ENCODE assay signal across 8 mouse cellular contexts in the genomic region with DNA sequence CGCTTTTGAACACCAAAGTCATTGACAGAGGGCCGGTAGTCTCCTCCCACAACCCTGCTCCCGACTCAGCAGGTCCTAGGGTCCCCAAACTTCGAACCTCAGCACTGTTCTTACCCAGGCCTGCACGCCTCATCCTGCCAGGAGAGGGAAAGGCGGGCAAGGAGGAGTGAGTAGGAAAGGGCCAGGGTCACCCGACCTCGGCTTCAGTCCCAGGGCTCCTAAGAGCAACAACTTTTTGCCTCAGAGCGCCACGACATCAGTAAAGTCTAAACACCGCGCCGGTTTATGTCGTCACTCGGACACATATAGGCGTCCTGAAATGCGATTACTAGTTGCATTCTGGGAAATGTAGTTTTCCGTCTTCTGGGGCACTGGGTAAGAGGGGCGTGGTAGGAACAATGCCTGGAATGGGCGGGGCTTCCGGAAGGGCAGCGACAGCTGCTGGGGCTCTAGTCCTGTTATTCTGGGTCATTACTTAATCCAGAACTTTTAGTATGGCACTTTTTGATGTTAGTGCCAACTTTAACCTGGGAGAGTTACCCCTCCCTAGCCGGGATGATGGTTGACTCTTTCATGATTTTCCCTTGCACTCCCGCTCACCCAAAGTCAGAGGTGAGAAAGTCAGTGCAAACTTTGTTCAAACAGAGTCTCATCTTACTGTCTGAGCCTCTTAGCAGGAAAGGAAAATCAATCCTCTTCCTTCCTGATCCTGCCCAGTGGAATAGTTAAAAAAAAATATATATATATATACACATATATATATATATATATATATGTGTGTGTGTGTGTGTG. TPM values are rescaled to one million over a fixed set of nuclear protein-coding genes. Genes with fewer than 3 reads are reported as not detected.
DNase-seq lines count a peak whose midpoint lies in the region; ATAC-seq and TF ChIP-seq lines count a peak whose summit lies in the region.

TSS of gene Bet1 (minus strand) at position 310 of the 792 bp plus-strand sequence.

- H3K79me2 ChIP-seq in MEL (ENCODE audit: control insufficient read depth, insufficient read depth, low read length, poor library complexity) = no peaks in the 10 kb centered on the region

- TF ChIP-seq RAD21 in MEL (IDR thresholded peaks at IDR 0.05; ENCODE audit: low read depth, low read length) = no peak

- no peak within 1 kb of the TSS for H3K27ac ChIP-seq in MEL (ENCODE audit: control insufficient read depth, low read depth, low read length)
- no peak within 1 kb of the TSS for H3K27ac ChIP-seq in cerebellum, adult 2 months (ENCODE audit: insufficient read depth, low read length)
- H3K27ac ChIP-seq in forebrain, postnatal 0 days (ENCODE audit: low read depth, low read length) = no peak within 1 kb of the TSS
- H3K27ac ChIP-seq in lung, embryonic 15.5 days = peak within 1 kb of the TSS; percentile 41; the same call in 1 of the 2 replicates

- peak; percentile 100 for ATAC-seq in forebrain, postnatal 0 days
- peak; percentile 99 for ATAC-seq in lung, embryonic 15.5 days (ENCODE audit: borderline replicate concordance, extremely low read depth, low FRiP score, low TSS enrichment)

- peak in 1 of 2 experiments; percentile 64; a peak in 2 of 4 replicates for TF ChIP-seq POLR2A in MEL (IDR thresholded peaks at IDR 0.05; ENCODE audit: control insufficient read depth in 1 of 2, insufficient read depth in 1 of 2, low read depth in 1 of 2, low read length in 2 of 2, poor library complexity in 1 of 2)
- TF ChIP-seq POLR2A in cerebellum, adult 2 months (IDR thresholded peaks at IDR 0.05; ENCODE audit: borderline replicate concordance, insufficient read depth, low read length) = peak; percentile 37; the same call in 1 of the 2 replicates

- no peaks in the 10 kb centered on the region for H3K4me1 ChIP-seq in MEL (ENCODE audit: control insufficient read depth in 1 of 2, insufficient read depth in 2 of 2, low read length in 2 of 2)
- H3K4me1 ChIP-seq in cerebellum, adult 2 months (ENCODE audit: control insufficient read depth, insufficient read depth, low read length) = no peaks in the 10 kb centered on the region
- peaks cover 6% of the 10 kb centered on the region; the same call in 1 of the 2 replicates for H3K4me1 ChIP-seq in forebrain, postnatal 0 days (ENCODE audit: insufficient read depth)
- no peaks in the 10 kb centered on the region for H3K4me1 ChIP-seq in lung, embryonic 15.5 days

- peak within 1 kb of the TSS; percentile 60 for H3K4me2 ChIP-seq in forebrain, postnatal 0 days (ENCODE audit: low read depth)
- H3K4me2 ChIP-seq in lung, embryonic 15.5 days = peak within 1 kb of the TSS; percentile 61

- no peaks in the 10 kb centered on the region for H3K27me3 ChIP-seq in MEL (ENCODE audit: control insufficient read depth in 1 of 2, insufficient read depth in 2 of 2, low read length in 2 of 2)
- H3K27me3 ChIP-seq in cerebellum, adult 2 months (ENCODE audit: control insufficient read depth, insufficient read depth, low read length) = no peaks in the 10 kb centered on the region
- H3K27me3 ChIP-seq in forebrain, postnatal 0 days (ENCODE audit: insufficient read depth, low read length) = no peaks in the 10 kb centered on the region
- no peaks in the 10 kb centered on the region for H3K27me3 ChIP-seq in lung, embryonic 15.5 days

- TF ChIP-seq EP300 in MEL (IDR thresholded peaks at IDR 0.05; ENCODE audit: low read depth in 1 of 2, low read length in 2 of 2) = no peak

- peaks cover 0 to 4% of the 10 kb centered on the region in 2 experiments; a peak in 2 of 4 replicates for H3K36me3 ChIP-seq in MEL (ENCODE audit: control insufficient read depth in 1 of 2, insufficient read depth in 2 of 2, low read length in 2 of 2)
- no peaks in the 10 kb centered on the region for H3K36me3 ChIP-seq in forebrain, postnatal 0 days (ENCODE audit: insufficient read depth)
- no peaks in the 10 kb centered on the region for H3K36me3 ChIP-seq in lung, embryonic 15.5 days

- TF ChIP-seq CTCF in MEL (IDR thresholded peaks at IDR 0.05 in 2 of 3, conservative IDR thresholded peaks at IDR 0.05 in 1 of 3; ENCODE audit: control insufficient read depth in 1 of 3, insufficient read depth in 1 of 3, low read depth in 2 of 3, low read length in 3 of 3, poor library complexity in 1 of 3, severe bottlenecking in 1 of 3) = no peak
- TF ChIP-seq CTCF in cerebellum, adult 2 months (IDR thresholded peaks at IDR 0.05; ENCODE audit: borderline replicate concordance, insufficient read depth, low read depth, low read length) = no peak
- 0 out of 2 replicates have a peak, but pooled peaks have one; percentile 14 for TF ChIP-seq CTCF in forebrain, postnatal 0 days (IDR thresholded peaks at IDR 0.05; ENCODE audit: low read depth)

- H3K9me3 ChIP-seq in MEL (replicated peaks; ENCODE audit: insufficient read depth, low read length) = no peaks in the 10 kb centered on the region
- H3K9me3 ChIP-seq in forebrain, postnatal 0 days (ENCODE audit: low read length) = no peaks in the 10 kb centered on the region
- no peaks in the 10 kb centered on the region for H3K9me3 ChIP-seq in lung, embryonic 15.5 days

- 1% methylated on average over 24 of the region's 24 CpGs for WGBS in cerebellum, adult 2 months
- 3% methylated on average over 24 of the region's 24 CpGs for WGBS in forebrain, postnatal 0 days
- WGBS in lung, embryonic 15.5 days = 2% methylated on average over 24 of the region's 24 CpGs

- H3K4me3 ChIP-seq in MEL (ENCODE audit: control insufficient read depth in 1 of 2, insufficient read depth in 1 of 2, low read depth in 2 of 2, low read length in 2 of 2) = peak within 1 kb of the TSS; percentile 78 to 98
- peak within 1 kb of the TSS; percentile 71 for H3K4me3 ChIP-seq in cerebellum, adult 2 months (replicated peaks; ENCODE audit: insufficient read depth, low read depth, low read length)
- H3K4me3 ChIP-seq in forebrain, postnatal 0 days (ENCODE audit: low read depth, low read length) = peak within 1 kb of the TSS; percentile 85
- peak within 1 kb of the TSS; percentile 71 for H3K4me3 ChIP-seq in lung, embryonic 15.5 days

- DNase-seq in MEL (ENCODE audit: low read depth, low spot score) = peak; percentile 96
- peak; percentile 84 to 90 for DNase-seq in cerebellum, adult 2 months
- peak; percentile 89 for DNase-seq in forebrain, postnatal 0 days
- DNase-seq in heart, postnatal 4 days = peak; percentile 91
- peak; percentile 87 to 90 for DNase-seq in layer of hippocampus, adult 8-10 months (ENCODE audit: low spot score in 2 of 2)
- peak; percentile 89 for DNase-seq in ovary, adult 18-20 months (ENCODE audit: low spot score)
- peak; percentile 95 for DNase-seq in thymus, postnatal 0 days (ENCODE audit: low spot score)

- peak within 1 kb of the TSS; percentile 74 for H3K9ac ChIP-seq in MEL (ENCODE audit: control insufficient read depth, low read depth, low read length, poor library complexity, severe bottlenecking)
- peak within 1 kb of the TSS; percentile 59 for H3K9ac ChIP-seq in forebrain, postnatal 0 days
- H3K9ac ChIP-seq in lung, embryonic 15.5 days = peak within 1 kb of the TSS; percentile 77

TF ChIP-seq in MEL, 35 proteins besides CTCF, POLR2A, EP300 and RAD21:
- TF ChIP-seq TCF12 (IDR thresholded peaks at IDR 0.05; ENCODE audit: low read depth, low read length) (0 out of 2 replicates have a peak, but pooled peaks have one; percentile 11), MYC (IDR thresholded peaks at IDR 0.05; ENCODE audit: low read depth, low read length) (0 out of 2 replicates have a peak, but pooled peaks have one; percentile 5), MXI1 (IDR thresholded peaks at IDR 0.05; ENCODE audit: low read depth, low read length) (peak; percentile 94), JUND (IDR thresholded peaks at IDR 0.05; ENCODE audit: low read depth, low read length) (no peak), KAT2A (conservative IDR thresholded peaks at IDR 0.05; ENCODE audit: low read depth, low read length) (peak; percentile 95), CHD2 (IDR thresholded peaks at IDR 0.05; ENCODE audit: low read length) (no peak), MYB (IDR thresholded peaks at IDR 0.05; ENCODE audit: low read depth, low read length) (no peak), TBP (IDR thresholded peaks at IDR 0.05; ENCODE audit: low read depth, low read length) (peak; percentile 69), POLR2AphosphoS2 (IDR thresholded peaks at IDR 0.05; ENCODE audit: low read length) (peak; percentile 59; the same call in 1 of the 2 replicates), RCOR1 (IDR thresholded peaks at IDR 0.05; ENCODE audit: low read depth, low read length) (no peak), ZMIZ1 (IDR thresholded peaks at IDR 0.05; ENCODE audit: low read depth, low read length) (no peak), ELF1 (IDR thresholded peaks at IDR 0.05; ENCODE audit: low read depth, low read length) (peak; percentile 79), ETS1 (IDR thresholded peaks at IDR 0.05; ENCODE audit: low read depth, low read length) (peak; percentile 35; the same call in 1 of the 2 replicates), NELFE (IDR thresholded peaks at IDR 0.05; ENCODE audit: low read depth, low read length) (peak; percentile 71), SIN3A (IDR thresholded peaks at IDR 0.05; ENCODE audit: low read length) (peak; percentile 96), E2F4 (IDR thresholded peaks at IDR 0.05; ENCODE audit: borderline replicate concordance, low read depth, low read length) (no peak), USF1 (IDR thresholded peaks at IDR 0.05; ENCODE audit: low read depth, low read length) (no peak), HCFC1 (IDR thresholded peaks at IDR 0.05; ENCODE audit: low read depth, low read length) (peak; percentile 98), MAZ (IDR thresholded peaks at IDR 0.05; ENCODE audit: low read depth, low read length) (peak; percentile 71)

RNA-seq across cellular contexts. Expression of gene Bet1, which starts in this region (rescaled TPM):
- total RNA-seq in MEL (2012; rRNA removed) = 27.8 and 38.3 TPM in 2 replicates
- polyA plus RNA-seq in MEL (2012; ENCODE audit: insufficient read depth in 1 of 2, insufficient read length in 2 of 2, low read depth in 1 of 2, low replicate concordance in 2 of 2, missing spikeins in 1 of 2) = 10 to 100 TPM in 1 of 2 experiments, not detected in 1; 33.6 TPM
- 26.1 and 27.5 TPM in 2 replicates for polyA plus RNA-seq in cerebellum, adult 2 months (2012; rRNA removed)
- total RNA-seq in forebrain, postnatal 0 days (2014; rRNA removed) = 19.5 and 29.3 TPM in 2 replicates
- 23.1 and 24.3 TPM in 2 replicates for polyA plus RNA-seq in forebrain, postnatal 0 days (2015; fragmentation: Nextera tagmentation; extraction: Ambion mirVana)
- total RNA-seq in heart, postnatal 4 days (2021) = 10 to 100 TPM; 19.8 to 22.2 TPM
- 10 to 100 TPM; 19.2 to 29.7 (median 27.1) TPM for total RNA-seq in layer of hippocampus, adult 8-10 months (2022)
- polyA plus RNA-seq in lung, embryonic 15.5 days (2015; fragmentation: Nextera tagmentation; extraction: Ambion mirVana) = 77.3 and 80.3 TPM in 2 replicates
- 60.0 and 62.8 TPM in 2 replicates for polyA plus RNA-seq in thymus, postnatal 0 days (2015; fragmentation: Nextera tagmentation; extraction: Ambion mirVana)
